Mouse (Mus musculus) midbrain, embryonic 12.5 days (tissue): Measurements from ENCODE around the gene Gm10447. TPM values are rescaled to one million over a fixed set of nuclear protein-coding genes. Genes with fewer than 3 reads are reported as not detected.

ENCODE experiments used
- ATAC-seq: fragments of 200-750 bp; cut with Nextera tagmentation; 2 replicates; pipeline ENCODE4 v1.8.0; 2017; ENCODE audit warnings: low read depth, moderate TSS enrichment, moderate library complexity; ENCODE audit not compliant: low FRiP score
- H3K27ac ChIP-seq: fragments of 300-500 bp; sonication (generic); replicated peaks from 2 replicates; pipeline ENCODE4 v1.5.1; 2016; ENCODE audit warnings: mild to moderate bottlenecking
- H3K27me3 ChIP-seq: fragments of 300-500 bp; sonication (generic); 2 replicates; pipeline ENCODE4 v1.6.1; 2016; ENCODE audit warnings: mild to moderate bottlenecking
- H3K36me3 ChIP-seq: fragments of 300-500 bp; sonication (generic); 2 replicates; pipeline ENCODE4 v1.6.1; 2016
- H3K4me1 ChIP-seq: fragments of 300-500 bp; sonication (generic); 2 replicates; pipeline ENCODE4 v1.6.1; 2016
- H3K4me2 ChIP-seq: fragments of 300-500 bp; sonication (generic); replicated peaks from 2 replicates; pipeline ENCODE4 v1.6.1; 2016; ENCODE audit warnings: mild to moderate bottlenecking, moderate library complexity
- H3K4me3 ChIP-seq: fragments of 300-500 bp; sonication (generic); 2 replicates; pipeline ENCODE4 v1.5.1; 2016; ENCODE audit warnings: mild to moderate bottlenecking
- H3K9ac ChIP-seq: fragments of 300-500 bp; sonication (generic); replicated peaks from 2 replicates; pipeline ENCODE4 v1.6.1; 2016; ENCODE audit warnings: mild to moderate bottlenecking, moderate library complexity
- H3K9me3 ChIP-seq: fragments of 300-500 bp; sonication (generic); 2 replicates; pipeline ENCODE4 v1.6.1; 2016; ENCODE audit warnings: mild to moderate bottlenecking
- WGBS: fragments of 180-500 bp; shearing (Covaris S2); methylation state at CpG from one replicate; pipeline ENCODE4 v1.1.7; 2016; 5-methylcytosine and 5-hydroxymethylcytosine counted together
- polyA plus RNA-seq: library from polyadenylated mRNA; unstranded; fragments of >200 nt; fragmentation: Nextera tagmentation; extraction: Ambion mirVana; gene quantifications from 2 replicates; pipeline ENCODE4 v1.2.1, GENCODE M21; 2016

The Gm10447 gene
- polyA plus RNA-seq, 1 experiment from 2014 or later, result not detected

GRCm38 (mm10) chr11:53475620-53476019 lies 18.7 kb upstream of the Gm10447 start:
- Histone ChIP-seq H3K36me3 (no peaks in the 10 kb centered on the region), H3K4me2 (peak overlapping the region; percentile 46), H3K27me3 (peaks cover 89% of the 10 kb centered on the region), H3K9me3 (peaks cover 4% of the 10 kb centered on the region; the same call in 1 of the 2 replicates), H3K4me3 (no peak overlapping the region), H3K27ac (peak overlapping the region; percentile 52), H3K9ac (no peak overlapping the region), H3K4me1 (peaks cover 35% of the 10 kb centered on the region)
- WGBS, result 12% methylated on average over 8 of the region's 8 CpGs
- no peak for ATAC-seq

DNA sequence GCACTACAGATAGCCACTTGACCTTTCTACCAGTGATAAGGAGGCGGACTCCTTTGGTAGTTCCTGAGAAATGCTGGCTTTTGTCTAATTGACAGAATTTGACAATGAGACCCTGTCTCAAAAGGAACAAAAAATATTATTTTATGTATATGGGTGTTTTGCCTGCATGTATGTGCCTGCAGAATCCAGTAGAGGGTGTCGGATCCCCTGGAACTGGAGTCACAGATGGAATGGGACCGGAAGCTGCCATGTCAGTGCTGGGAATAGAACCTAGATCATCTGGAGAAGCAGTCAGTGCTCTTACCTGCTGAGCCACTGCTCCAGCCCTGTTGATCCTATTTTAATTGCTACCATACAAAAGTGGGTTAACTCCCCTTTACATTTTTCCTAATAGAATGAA lies 15.8 kb upstream of the Gm10447 start:
- Histone ChIP-seq H3K9me3 (no peaks in the 10 kb centered on the region), H3K36me3 (no peaks in the 10 kb centered on the region), H3K9ac (no peak overlapping the region), H3K27me3 (peaks cover 84% of the 10 kb centered on the region), H3K4me2 (no peak overlapping the region), H3K4me1 (peaks cover 33% of the 10 kb centered on the region), H3K27ac (no peak overlapping the region), H3K4me3 (no peak overlapping the region)
- no peak for ATAC-seq
- WGBS, result 81% methylated on average over 3 of the region's 3 CpGs

GRCm38 (mm10) chr11:53469968-53470695 lies 13.2 kb upstream of the Gm10447 start, which contains the start of gene Gm9837:
TSS of gene Gm9837 (minus strand) at chr11:53470479.
- no peaks in the 10 kb centered on the region for H3K9me3 ChIP-seq
- H3K4me2 ChIP-seq, result peak within 1 kb of the TSS; percentile 51
- 3% methylated on average over 29 of the region's 29 CpGs for WGBS
- ATAC-seq, result peak; percentile 81
- no peaks in the 10 kb centered on the region for H3K36me3 ChIP-seq
- H3K27me3 ChIP-seq, result peaks cover 90% of the 10 kb centered on the region
- H3K27ac ChIP-seq, result no peak within 1 kb of the TSS
- H3K9ac ChIP-seq, result no peak within 1 kb of the TSS
- H3K4me1 ChIP-seq, result peaks cover 29% of the 10 kb centered on the region
- H3K4me3 ChIP-seq, result peak within 1 kb of the TSS; percentile 28

DNA sequence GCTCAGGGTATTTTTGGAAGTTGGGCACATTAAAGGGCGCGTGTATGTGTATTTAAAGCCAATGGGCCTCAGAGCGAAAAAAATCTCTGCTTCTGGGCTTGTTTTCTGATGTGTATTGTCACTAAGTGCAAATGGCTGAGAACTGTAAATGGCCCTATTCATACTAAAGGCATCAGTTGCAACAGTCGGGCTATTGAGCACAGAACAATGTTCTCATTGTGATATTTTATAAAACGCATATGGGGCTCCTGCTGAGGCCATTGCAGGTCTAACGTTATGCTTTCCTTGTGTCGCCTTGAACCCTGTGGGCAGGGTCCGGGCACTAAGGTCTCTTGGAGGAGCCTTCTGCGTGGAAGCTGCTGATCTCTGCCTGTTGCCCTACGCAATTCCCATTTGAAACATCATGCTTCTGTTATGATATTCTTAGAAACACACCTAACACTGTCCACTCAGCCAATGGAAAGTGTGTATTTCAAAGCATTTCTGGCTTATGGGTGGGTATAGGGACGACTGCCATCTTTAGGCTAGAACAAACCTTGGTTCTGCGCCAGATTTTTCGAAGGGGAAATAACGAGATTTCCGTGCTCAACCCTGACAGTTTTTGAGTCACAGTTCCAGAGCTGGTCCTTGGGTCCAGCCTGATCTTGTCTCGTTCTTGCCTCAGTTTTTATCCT lies 12.5 kb upstream of the Gm10447 start:
- ATAC-seq, result no peak
- H3K4me1 ChIP-seq, result peaks cover 29% of the 10 kb centered on the region
- H3K27ac ChIP-seq, result no peak overlapping the region
- H3K27me3 ChIP-seq, result peaks cover 90% of the 10 kb centered on the region
- no peak overlapping the region for H3K9ac ChIP-seq
- 45% methylated on average over 16 of the region's 16 CpGs for WGBS
- H3K36me3 ChIP-seq, result no peaks in the 10 kb centered on the region
- H3K4me3 ChIP-seq, result no peak overlapping the region
- H3K4me2 ChIP-seq, result peak overlapping the region; percentile 51
- H3K9me3 ChIP-seq, result no peaks in the 10 kb centered on the region

GRCm38 (mm10) chr11:53466231-53466971 lies 9.5 kb upstream of the Gm10447 start:
- H3K36me3 ChIP-seq, result no peaks in the 10 kb centered on the region
- peaks cover 39% of the 10 kb centered on the region for H3K4me1 ChIP-seq
- H3K27ac ChIP-seq, result no peak overlapping the region
- peaks cover 95% of the 10 kb centered on the region for H3K27me3 ChIP-seq
- peak overlapping the region; percentile 28 for H3K4me3 ChIP-seq
- H3K9ac ChIP-seq, result 0 out of 2 replicates have a peak overlapping the region, but pooled peaks have one; percentile 39
- ATAC-seq, result peak; percentile 55; the same call in 1 of the 2 replicates
- 5% methylated on average over 40 of the region's 40 CpGs for WGBS
- peak overlapping the region; percentile 49 for H3K4me2 ChIP-seq
- H3K9me3 ChIP-seq, result no peaks in the 10 kb centered on the region

DNA sequence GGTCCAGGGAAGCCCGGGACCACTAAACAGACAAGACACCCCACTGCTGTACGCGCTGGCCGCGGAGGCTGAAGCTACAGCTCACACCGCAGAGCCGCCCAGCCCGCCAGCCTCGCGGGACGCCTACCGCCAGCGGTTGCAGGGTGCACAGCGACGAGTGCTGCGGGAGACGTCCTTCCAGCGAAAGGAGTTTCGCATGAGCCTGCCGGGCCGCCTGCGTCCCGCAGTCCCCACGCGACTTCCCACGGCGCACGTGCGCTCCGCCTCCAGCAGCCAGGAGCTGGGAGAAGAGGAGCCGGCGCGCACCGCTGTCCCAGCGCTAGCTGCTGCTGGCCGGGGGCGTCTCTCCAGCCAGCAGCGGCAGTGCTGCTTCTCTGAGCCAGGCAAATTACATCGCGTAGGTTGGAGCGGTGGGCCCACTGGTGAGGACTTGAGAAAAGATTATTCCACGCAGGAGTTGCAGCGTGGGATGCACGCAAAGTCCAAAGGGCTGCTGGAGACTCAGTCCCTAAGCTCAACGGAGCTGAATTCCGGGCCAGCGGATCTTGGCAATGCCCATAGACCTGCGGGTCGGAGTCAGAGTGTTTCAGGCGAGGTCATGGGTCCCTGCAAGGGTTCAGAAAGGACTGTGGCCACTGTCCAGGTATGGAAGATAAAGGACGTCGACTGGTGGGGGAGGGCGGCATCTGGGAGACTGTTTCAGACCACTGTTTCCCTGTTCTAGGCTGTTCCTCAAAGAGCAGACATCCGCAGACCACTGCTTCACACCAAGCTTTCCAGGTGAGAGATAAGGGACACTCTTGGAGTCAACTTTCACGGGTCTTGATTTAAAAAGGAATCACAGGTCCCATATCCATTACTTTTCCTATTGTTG lies 6.9 kb upstream of the Gm10447 start:
- peak overlapping the region; percentile 43 for H3K9ac ChIP-seq
- no peak for ATAC-seq
- H3K36me3 ChIP-seq, result no peaks in the 10 kb centered on the region
- peaks cover 95% of the 10 kb centered on the region for H3K27me3 ChIP-seq
- peak overlapping the region; percentile 79 for H3K4me2 ChIP-seq
- H3K27ac ChIP-seq, result no peak overlapping the region
- peaks cover 18% of the 10 kb centered on the region for H3K4me1 ChIP-seq
- H3K4me3 ChIP-seq, result peak overlapping the region; percentile 46
- WGBS, result 6% methylated on average over 55 of the region's 55 CpGs
- H3K9me3 ChIP-seq, result no peaks in the 10 kb centered on the region

DNA sequence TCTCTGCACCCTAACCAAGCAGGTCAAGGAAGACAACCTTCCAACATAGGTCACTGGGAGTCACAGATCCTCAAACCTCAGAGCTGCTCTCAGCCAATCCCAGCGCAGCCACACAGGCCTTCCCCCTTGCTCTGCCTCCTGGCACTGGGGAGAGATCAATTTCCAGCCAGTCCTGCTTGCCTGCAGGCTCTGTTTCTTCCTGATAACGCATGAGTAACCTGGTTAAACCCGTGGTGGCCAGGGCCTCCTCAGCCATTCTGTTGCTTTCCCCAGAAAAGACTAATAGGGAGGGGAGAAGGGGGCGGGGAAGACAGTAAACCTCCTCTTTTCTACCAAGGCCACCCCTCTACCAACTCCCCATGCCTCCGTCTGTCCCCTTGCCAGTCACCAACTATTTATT lies 4.8 kb upstream of the Gm10447 start:
- Histone ChIP-seq H3K27me3 (peaks cover 95% of the 10 kb centered on the region), H3K9ac (no peak overlapping the region), H3K4me2 (no peak overlapping the region), H3K4me1 (peaks cover 24% of the 10 kb centered on the region), H3K9me3 (no peaks in the 10 kb centered on the region), H3K4me3 (no peak overlapping the region), H3K27ac (no peak overlapping the region), H3K36me3 (no peaks in the 10 kb centered on the region)
- WGBS, result 25% methylated on average over 5 of the region's 5 CpGs
- no peak for ATAC-seq

GRCm38 (mm10) chr11:53460192-53460591 lies 3.3 kb upstream of the Gm10447 start:
- no peaks in the 10 kb centered on the region for H3K36me3 ChIP-seq
- no peaks in the 10 kb centered on the region for H3K9me3 ChIP-seq
- no peak overlapping the region for H3K9ac ChIP-seq
- H3K4me3 ChIP-seq, result no peak overlapping the region
- H3K4me2 ChIP-seq, result no peak overlapping the region
- peaks cover 18% of the 10 kb centered on the region for H3K4me1 ChIP-seq
- no peak for ATAC-seq
- no peak overlapping the region for H3K27ac ChIP-seq
- H3K27me3 ChIP-seq, result peaks cover 93% of the 10 kb centered on the region
- WGBS, result 81% methylated on average over 3 of the region's 3 CpGs

DNA sequence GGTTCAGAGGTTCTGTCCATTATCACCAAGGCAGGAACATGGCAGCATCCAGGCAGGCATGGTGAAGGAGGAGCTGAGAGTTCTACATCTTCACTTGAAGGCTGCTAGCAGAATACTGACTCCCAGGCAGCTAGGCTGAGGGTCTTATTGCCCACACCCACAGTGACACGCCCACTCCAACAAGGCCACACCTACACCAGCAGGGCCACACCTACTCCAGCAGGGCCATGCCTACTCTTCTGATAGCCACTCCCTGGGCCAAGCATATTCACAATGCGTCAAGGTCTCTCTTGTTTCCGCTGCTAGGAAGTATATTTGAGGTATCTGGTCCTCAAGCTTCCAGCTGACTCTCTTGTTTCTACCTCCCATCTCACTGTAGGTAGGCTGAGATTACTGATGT lies 2.1 kb upstream of the Gm10447 start:
- H3K27ac ChIP-seq, result no peak overlapping the region
- no peak overlapping the region for H3K9ac ChIP-seq
- H3K4me2 ChIP-seq, result no peak overlapping the region
- WGBS, result 66% methylated on average over 3 of the region's 3 CpGs
- H3K27me3 ChIP-seq, result peaks cover 90% of the 10 kb centered on the region
- H3K4me3 ChIP-seq, result no peak overlapping the region
- H3K36me3 ChIP-seq, result no peaks in the 10 kb centered on the region
- H3K9me3 ChIP-seq, result no peaks in the 10 kb centered on the region
- no peak for ATAC-seq
- H3K4me1 ChIP-seq, result peaks cover 18% of the 10 kb centered on the region

DNA sequence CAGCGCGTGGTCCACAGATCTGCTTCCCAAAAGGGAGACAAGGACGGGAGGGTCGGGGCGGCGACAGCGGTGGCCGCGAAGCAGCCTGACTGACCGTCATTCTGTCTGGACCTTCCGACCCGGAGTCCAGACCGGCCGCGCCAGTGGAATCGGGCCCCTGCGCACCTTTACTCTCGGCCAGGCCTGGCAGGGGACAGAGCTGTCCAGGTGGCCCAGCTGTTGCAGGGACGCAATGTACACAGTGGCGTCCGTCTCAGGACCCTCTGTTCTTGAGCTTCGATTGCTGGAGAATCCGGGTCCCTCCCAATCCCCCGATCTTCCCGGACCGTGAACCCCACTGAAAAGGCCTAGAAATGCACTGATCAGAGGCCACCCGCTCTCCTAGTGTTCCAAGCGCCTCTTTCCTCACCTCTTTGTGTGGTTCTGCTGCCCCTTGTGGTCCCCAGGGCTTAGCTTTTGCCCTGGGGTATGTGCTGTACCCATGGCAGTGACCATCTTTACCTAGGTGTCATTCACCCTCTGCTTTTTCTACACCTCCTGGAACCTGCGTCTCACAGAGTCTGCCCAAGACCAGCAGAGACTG lies 553 bp upstream of the Gm10447 start:
- H3K27ac ChIP-seq, result no peak overlapping the region
- peak overlapping the region; percentile 81 for H3K4me2 ChIP-seq
- 7% methylated on average over 29 of the region's 29 CpGs for WGBS
- H3K9ac ChIP-seq, result peak overlapping the region; percentile 49
- peak overlapping the region; percentile 49 for H3K4me3 ChIP-seq
- ATAC-seq, result 0 out of 2 replicates have a peak, but pooled peaks have one; percentile 9
- peaks cover 75% of the 10 kb centered on the region for H3K27me3 ChIP-seq
- H3K36me3 ChIP-seq, result no peaks in the 10 kb centered on the region
- H3K4me1 ChIP-seq, result peaks cover 8% of the 10 kb centered on the region; the same call in 1 of the 2 replicates
- H3K9me3 ChIP-seq, result no peaks in the 10 kb centered on the region

- Histone ChIP-seq H3K4me2 (no peak overlapping the region), H3K4me3 (no peak overlapping the region)
- WGBS, result 86% methylated on average over 5 of the region's 5 CpGs
These were observed 3.9 kb downstream of the Gm10447 start for GRCm38 (mm10) chr11:53453031-53453430.

More at GRCm38 (mm10) chr11:53453031-53453430, 3.9 kb downstream of the Gm10447 start:
- Histone ChIP-seq H3K36me3 (no peaks in the 10 kb centered on the region), H3K9me3 (no peaks in the 10 kb centered on the region), H3K9ac (no peak overlapping the region), H3K27ac (no peak overlapping the region), H3K27me3 (peaks cover 40% of the 10 kb centered on the region), H3K4me1 (peaks cover 8% of the 10 kb centered on the region; the same call in 1 of the 2 replicates)
- ATAC-seq, result no peak
